Mouse (Mus musculus): ENCODE measurements around the gene Tac1. TPM values are rescaled to one million over a fixed set of nuclear protein-coding genes. Genes with fewer than 3 reads are reported as not detected.
"Not testable (repeated sequence)": the region's sequence is repeated elsewhere in the genome, so short reads cannot be mapped to it uniquely, and the experiment has no call there.

Gene Tac1
- not detected for total RNA-seq (2021)
- long read RNA-seq, experiment 1: 0 reads
- long read RNA-seq, experiment 2: 0 reads

GRCm38 (mm10) chr6:7554829-7555391 is at the start of gene Tac1:
Tac1 (plus strand) TSS chr6:7554879.
- DNase-seq (ENCODE audit: low spot score in 2 of 2): no peak

GRCm38 (mm10) chr6:7543511-7543910 is 11.2 kb upstream of the Tac1 start:
- DNase-seq (ENCODE audit: low spot score in 2 of 2): not testable (repeated sequence)

GRCm38 (mm10) chr6:7555688-7556476 is 1.2 kb downstream of the Tac1 start:
- DNase-seq (ENCODE audit: low spot score in 2 of 2): no peak

GRCm38 (mm10) chr6:7558164-7558563 is 3.5 kb downstream of the Tac1 start:
- no peak for DNase-seq (ENCODE audit: low spot score in 2 of 2)

- DNase-seq (ENCODE audit: low spot score in 2 of 2): no peak
Observed at GRCm38 (mm10) chr6:7562524-7562923, 7.8 kb downstream of the Tac1 start.

- no peak for DNase-seq (ENCODE audit: low spot score in 2 of 2)
Observed at GRCm38 (mm10) chr6:7564537-7564936, 9.9 kb downstream of the Tac1 start.

GRCm38 (mm10) chr6:7571144-7571543 is 16.5 kb downstream of the Tac1 start:
- DNase-seq (ENCODE audit: low spot score in 2 of 2): no peak

GRCm38 (mm10) chr6:7578031-7578430 is 23.4 kb downstream of the Tac1 start:
- DNase-seq (ENCODE audit: low spot score in 2 of 2): no peak

GRCm38 (mm10) chr6:7594445-7594844 is 39.8 kb downstream of the Tac1 start:
- no peak for DNase-seq (ENCODE audit: low spot score in 2 of 2)

- no peak for DNase-seq (ENCODE audit: low spot score in 2 of 2)
Observed at GRCm38 (mm10) chr6:7598416-7598815, 43.7 kb downstream of the Tac1 start.

- no peak for DNase-seq (ENCODE audit: low spot score in 2 of 2)
Observed at GRCm38 (mm10) chr6:7600228-7600627, 45.5 kb downstream of the Tac1 start.

- DNase-seq (ENCODE audit: low spot score in 2 of 2): no peak
Observed at GRCm38 (mm10) chr6:7601353-7602094, 46.8 kb downstream of the Tac1 start.

- DNase-seq (ENCODE audit: low spot score in 2 of 2): not testable (repeated sequence)
Observed at GRCm38 (mm10) chr6:7613676-7614075, 59.0 kb downstream of the Tac1 start.

Other genes starting within 250 kb of the Tac1 start
- 10 to 100 TPM; 13.5 to 19.3 TPM for gene Asns, start 138.4 kb downstream of the Tac1 start, total RNA-seq (2021)